Mouse (Mus musculus) T-helper 1 cell (primary cell): ENCODE data around the gene Cdh23.
"Not testable (repeated sequence)": the region's sequence is repeated elsewhere in the genome, so short reads cannot be mapped to it uniquely, and the experiment has no call there.

Experiments used
- in situ Hi-C: fragments of 300-600 bp; cut with MboI, MseI; formaldehyde crosslinking; loops from one replicate; pipeline ENCODE4 v1.15.1; 2025; ENCODE audit warnings: high pct_unique_total_duplicates

Gene Cdh23

DNA sequence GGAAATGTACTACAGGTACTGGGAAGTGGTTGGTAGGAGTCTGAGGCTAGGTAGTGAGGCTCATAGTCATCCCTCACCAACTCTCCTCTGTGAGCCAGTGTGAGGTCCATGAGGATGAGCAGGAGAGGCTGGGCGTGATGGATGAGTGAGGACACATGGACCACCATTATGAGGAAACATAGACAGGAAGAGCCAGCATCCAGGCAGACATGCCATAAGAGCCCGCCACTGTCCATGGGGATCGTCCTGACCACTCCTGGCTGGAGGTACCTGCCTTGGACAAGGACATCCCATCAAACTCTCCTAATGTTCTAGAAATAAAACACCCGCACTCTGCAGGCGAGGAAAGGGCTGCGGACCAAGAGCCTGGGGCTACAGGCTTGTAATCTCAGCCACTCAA lies at the start of gene Cdh23:
TSS of gene Cdh23 (minus strand) at position 101 of the 400 bp plus-strand sequence.
- in situ Hi-C loops: loop anchor here (5.0 kb wide), 1 partner anchor 284 kb away; no protein-coding TSS in a partner anchor

GRCm38 (mm10) chr10:60744543-60745290 lies 48.4 kb upstream of the Cdh23 start:
- in situ Hi-C loops: loop anchor here (5.0 kb wide), 1 partner anchor 787 kb away; no protein-coding TSS in a partner anchor

GRCm38 (mm10) chr10:60743681-60744080 lies 47.4 kb upstream of the Cdh23 start:
- in situ Hi-C loops: no loop called here

DNA sequence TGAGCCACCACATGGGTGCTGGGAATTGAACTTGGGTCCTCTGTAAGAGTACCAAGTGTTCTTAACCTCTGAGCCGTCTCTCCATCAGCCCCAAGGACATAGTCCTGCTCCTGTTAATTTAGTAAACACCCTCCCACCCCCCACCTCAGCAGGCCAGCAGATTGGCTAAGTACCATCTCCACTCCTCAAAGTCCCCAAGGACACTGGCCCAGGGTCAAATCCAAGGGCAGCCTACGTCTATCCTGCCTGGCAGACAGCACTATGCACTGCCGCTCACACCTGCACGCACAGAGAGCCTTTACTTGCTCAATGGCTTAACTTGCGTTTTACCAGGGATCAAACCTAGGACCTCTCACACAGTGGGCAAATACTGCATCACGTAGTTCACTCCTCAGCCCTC lies 46.7 kb upstream of the Cdh23 start:
- in situ Hi-C loops: no loop called here

- in situ Hi-C loops: not testable (repeated sequence)
These were observed 46.0 kb upstream of the Cdh23 start for GRCm38 (mm10) chr10:60742296-60742695.

GRCm38 (mm10) chr10:60741435-60741834 lies 45.1 kb upstream of the Cdh23 start:
- in situ Hi-C loops: no loop called here

DNA sequence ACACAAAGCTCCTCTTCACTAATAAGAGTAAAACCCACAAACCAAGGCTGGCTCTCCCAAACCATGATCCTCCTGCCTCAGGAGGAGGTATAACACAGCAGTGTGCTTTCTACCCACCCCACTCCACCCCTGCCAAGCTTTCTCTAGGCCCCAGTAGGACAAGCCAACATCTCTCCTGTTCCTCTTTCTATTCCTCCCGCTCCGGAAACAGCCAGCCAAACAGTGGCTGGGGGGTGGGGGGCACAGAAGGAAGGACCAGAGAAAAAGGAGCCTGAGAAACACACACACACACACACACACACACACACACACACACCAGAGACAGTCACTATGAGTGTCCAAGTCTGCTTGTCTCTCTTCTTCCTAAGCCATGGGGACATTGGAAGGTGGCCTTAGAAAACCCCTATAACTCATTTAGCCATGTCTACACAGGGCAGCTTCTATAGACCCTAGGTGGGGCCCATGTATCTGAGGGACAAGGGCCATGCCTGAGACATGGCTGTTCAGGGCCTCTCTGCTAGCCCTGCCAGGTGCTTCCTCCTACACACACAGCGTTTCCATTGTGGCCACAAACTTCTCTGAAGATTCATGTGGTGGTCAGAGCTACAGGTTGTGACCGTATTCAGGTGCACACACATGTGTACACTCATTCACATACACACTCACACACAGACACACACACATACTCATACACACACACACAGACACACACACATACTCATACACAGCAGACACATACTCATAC lies 43.5 kb upstream of the Cdh23 start:
- in situ Hi-C loops: no loop called here

GRCm38 (mm10) chr10:60737886-60738640 lies 41.8 kb upstream of the Cdh23 start:
- in situ Hi-C loops: no loop called here

GRCm38 (mm10) chr10:60737169-60737728 lies 41.0 kb upstream of the Cdh23 start:
- in situ Hi-C loops: no loop called here

GRCm38 (mm10) chr10:60735737-60736136 lies 39.4 kb upstream of the Cdh23 start:
- in situ Hi-C loops: no loop called here

GRCm38 (mm10) chr10:60733471-60733870 lies 37.2 kb upstream of the Cdh23 start:
- in situ Hi-C loops: no loop called here

DNA sequence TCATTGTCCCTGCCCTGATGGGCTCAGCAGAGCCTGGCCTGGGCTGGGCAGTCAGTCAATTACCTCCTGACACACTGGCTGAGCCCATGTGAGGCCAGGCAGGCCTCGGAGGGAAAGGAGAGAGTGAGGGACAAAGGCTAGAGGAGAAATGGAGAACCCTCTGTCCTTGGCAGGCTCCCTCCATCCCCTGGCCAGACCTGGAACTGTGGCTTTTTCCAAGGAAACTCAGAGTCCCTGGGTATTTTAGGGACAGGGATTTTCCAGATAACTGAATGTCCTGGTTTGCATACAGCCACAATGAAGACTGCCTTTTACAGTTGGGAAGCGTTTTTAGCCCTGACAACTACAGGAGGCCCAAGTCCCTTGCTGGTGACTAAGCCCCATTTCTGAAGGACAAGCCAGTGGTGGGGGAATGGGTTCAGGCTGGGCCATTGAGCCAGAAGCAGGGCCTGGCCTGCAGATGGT lies 36.1 kb upstream of the Cdh23 start:
- in situ Hi-C loops: no loop called here

DNA sequence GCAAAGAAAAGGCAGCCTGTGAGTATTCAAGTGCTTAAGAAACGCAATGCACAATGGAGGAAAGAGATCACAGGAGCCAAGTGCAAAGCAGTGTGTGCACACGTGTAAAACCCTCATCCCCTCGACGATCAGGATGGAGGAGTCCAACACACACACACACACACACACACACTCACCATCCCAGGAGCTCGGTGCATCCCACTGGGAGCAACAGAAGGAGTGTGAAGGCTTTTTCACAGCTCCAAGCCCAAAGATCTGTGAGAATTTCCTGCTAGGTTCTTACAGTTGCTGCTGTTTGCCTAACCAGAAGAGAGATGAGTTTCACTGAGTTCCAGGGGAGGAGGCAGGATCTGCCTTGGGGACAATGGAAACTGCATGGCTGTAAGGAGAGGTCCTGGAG lies 35.5 kb upstream of the Cdh23 start:
- in situ Hi-C loops: no loop called here

GRCm38 (mm10) chr10:60727301-60727700 lies 31.0 kb upstream of the Cdh23 start:
- in situ Hi-C loops: no loop called here

GRCm38 (mm10) chr10:60726896-60727295 lies 30.6 kb upstream of the Cdh23 start:
- in situ Hi-C loops: no loop called here

- in situ Hi-C loops: loop anchor here (25.0 kb wide), 1 partner anchor 1963 kb away; no protein-coding TSS in a partner anchor
These were observed 28.2 kb upstream of the Cdh23 start for GRCm38 (mm10) chr10:60724496-60724895.

DNA sequence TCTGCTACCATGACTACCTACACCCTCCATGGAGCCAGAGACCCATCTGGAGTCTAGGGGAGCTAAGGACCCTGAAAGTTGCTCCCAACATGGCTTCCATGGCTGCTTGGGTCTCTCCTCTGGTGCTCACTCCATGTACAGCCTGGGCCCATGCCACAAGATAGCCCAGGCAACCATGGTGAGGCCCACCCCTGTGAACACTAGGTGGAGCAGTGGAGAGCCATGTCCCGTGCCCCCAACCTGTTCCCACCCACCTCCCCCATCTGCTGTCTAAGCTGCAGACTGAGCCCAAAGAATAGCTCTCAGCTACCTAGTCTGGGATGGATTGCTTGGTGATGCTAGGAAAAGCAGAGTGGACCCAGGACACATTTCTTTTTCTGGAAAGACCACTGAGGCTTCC lies 27.1 kb upstream of the Cdh23 start:
- in situ Hi-C loops: loop anchor here (25.0 kb wide), 1 partner anchor 1964 kb away; no protein-coding TSS in a partner anchor

- in situ Hi-C loops: loop anchor here (25.0 kb wide), 1 partner anchor 1966 kb away; no protein-coding TSS in a partner anchor
These were observed 25.4 kb upstream of the Cdh23 start for GRCm38 (mm10) chr10:60721640-60722039.

DNA sequence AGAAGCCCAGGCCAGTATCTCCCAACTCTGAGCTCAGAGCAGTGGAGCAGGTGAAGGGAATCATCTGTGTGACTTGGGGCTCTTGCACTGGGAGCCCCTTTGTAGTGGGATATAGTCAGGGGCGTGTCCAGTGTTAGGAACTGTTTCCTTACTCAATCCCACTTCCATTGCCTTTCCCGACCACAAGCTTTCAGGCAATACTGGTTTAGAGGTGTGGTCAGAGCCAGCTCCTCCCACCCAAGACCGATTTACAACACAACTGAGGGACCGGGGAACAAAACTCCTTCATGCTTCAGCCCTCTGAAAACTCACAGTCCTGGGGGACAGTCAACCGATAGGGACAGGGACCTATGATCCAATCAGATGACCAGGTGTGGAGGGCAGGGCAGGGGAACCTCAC lies 24.2 kb upstream of the Cdh23 start:
- in situ Hi-C loops: loop anchor here (25.0 kb wide), 1 partner anchor 1967 kb away; no protein-coding TSS in a partner anchor

DNA sequence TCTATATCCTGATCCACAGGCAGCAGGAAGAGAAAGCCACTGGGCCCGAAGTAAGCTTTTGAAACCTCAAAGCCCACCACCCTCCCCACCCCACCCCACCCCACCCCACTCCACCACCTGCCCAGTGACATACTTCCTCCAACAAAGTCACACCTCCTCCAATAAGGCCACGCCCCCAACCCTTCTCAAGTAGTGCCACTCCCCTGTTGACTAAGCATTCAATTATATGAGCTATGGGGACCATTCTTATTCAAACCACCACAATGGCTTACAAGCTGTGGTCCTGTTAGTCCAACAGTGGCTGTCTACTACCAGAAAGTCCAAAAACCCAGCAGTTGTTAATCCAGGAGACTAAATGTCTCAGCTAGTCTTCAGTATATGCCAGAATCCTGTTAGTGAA lies 22.2 kb upstream of the Cdh23 start:
- in situ Hi-C loops: loop anchor here (25.0 kb wide), 1 partner anchor 1969 kb away; no protein-coding TSS in a partner anchor

- in situ Hi-C loops: loop anchor here (25.0 kb wide), 1 partner anchor 1971 kb away; no protein-coding TSS in a partner anchor
These were observed 20.2 kb upstream of the Cdh23 start for GRCm38 (mm10) chr10:60716449-60716848.
